Mouse (Mus musculus) ovary, postnatal 14 days (tissue): ENCODE measurements at regions not wholly inside any gene's neighbourhood (a gene's known extent, or its start where the extent isn't known, plus 50 kb on each side); places are given as distances from the start of the nearest gene placed in this dataset.

ENCODE experiments used
- DNase-seq: peaks from one replicate; pipeline ENCODE4 v3.0.0; 2022; ENCODE audit warnings: low spot score

- no peak for DNase-seq
These were observed 166.6 kb upstream of the Gm9747 start for GRCm38 (mm10) chr1:82066291-82066690.

DNA sequence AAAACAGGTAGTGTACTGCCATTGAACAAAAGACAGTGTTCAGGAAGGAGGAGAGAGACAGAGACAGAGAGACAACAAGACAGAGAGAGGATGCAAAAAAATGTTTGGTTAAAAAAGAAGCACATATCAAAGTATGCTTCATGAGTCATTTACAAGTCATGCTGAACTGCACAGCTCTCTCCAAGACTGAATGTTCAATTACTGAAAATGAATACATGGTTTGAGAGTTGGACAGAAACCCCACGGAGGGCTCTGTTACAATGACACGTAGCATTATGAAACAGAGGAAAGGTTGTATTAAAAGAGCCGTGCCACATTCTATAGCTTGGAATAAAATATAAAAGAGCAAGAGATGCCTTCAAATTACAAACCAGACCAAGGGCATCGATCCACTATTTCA lies 164.3 kb upstream of the Gm9747 start:
- DNase-seq = no peak

- no peak for DNase-seq
These were observed 162.5 kb upstream of the Gm9747 start for GRCm38 (mm10) chr1:82070181-82071109.

DNA sequence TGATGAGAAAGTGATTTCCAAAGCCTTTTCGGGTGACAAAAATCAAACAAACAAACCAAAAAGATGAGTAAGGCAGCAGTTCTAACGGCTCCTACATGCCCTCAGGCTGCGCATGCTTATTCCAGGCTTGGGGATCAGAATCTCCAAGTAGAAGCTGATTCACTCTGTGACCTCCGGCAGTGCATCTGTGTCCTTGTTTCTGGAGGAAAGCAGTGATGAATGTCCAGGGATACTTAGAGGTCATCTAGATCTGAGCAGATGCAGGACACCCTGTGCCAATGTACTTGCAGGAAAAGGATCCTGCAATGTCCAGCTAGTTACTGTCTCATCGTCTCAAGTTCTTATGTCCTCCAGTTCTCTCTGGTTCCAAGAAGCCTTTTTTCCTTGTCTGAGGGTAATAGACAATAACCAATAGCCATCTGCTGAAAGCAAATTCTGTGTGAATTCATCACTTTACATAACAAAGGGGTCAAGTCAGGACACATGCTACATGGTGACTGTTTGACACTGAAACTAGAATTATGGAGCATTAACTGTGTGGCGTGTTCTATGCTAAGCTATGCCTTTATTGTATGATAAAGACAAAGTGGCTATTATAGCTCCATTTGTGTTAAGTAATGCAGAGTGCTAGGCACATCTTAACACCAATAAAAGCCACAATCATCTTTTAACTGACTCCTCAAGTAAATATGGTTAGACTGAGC lies 143.6 kb upstream of the Gm9747 start:
- DNase-seq = no peak

- no peak for DNase-seq
These were observed 137.8 kb upstream of the Gm9747 start for GRCm38 (mm10) chr1:82095101-82095500.

- no peak for DNase-seq
These were observed 126.2 kb upstream of the Gm9747 start for GRCm38 (mm10) chr1:82106756-82107155.

DNA sequence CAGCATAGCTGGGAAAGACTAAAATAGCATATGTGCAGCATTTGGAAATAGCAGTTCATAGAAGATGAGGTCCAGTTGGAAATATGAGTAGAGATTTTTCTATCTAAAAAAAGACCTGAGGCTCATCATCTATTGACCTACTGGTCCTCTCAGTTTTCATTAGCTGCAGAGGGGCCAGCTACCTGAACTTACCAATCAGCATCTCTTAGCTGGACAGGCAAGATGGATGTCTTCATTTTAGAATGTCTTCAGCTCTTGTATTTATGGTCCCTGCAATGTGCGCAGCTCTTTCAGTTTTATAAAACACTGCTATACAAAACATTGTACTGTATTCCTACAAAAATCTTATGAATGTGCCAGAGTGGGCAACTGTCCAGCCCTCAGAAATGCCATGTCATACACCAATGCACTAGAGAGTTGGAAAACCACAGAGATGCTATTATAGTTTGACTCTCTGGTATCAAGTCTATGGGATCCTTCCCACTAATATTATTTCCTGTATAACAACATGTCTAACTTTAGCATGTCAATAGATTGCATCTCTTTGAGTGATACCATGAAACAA lies 122.8 kb upstream of the Gm9747 start:
- no peak for DNase-seq

DNA sequence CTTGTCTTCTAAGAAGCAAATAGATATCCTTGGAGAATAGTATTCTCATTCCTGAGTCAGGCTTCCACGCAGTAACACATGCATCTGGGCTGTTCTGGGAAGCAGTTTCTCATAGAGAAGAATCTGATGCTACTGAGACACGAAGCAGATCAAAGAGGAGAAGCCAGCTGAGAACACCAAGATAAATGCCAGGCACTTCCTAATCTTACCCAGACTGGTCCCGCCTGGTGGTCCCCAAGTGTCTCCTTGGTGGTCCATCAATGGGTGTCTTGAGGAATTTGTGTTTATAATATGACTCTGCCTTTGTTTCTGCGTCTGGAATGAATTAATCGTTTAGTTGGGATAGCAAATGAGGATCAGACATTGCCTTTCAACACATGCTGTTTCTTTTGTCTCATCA lies 120.5 kb upstream of the Gm9747 start:
- no peak for DNase-seq

- peak; percentile 9 for DNase-seq
These were observed 108.4 kb upstream of the Gm9747 start for GRCm38 (mm10) chr1:82124503-82124902.

- no peak for DNase-seq
These were observed 103.1 kb upstream of the Gm9747 start for GRCm38 (mm10) chr1:82129700-82130275.

DNA sequence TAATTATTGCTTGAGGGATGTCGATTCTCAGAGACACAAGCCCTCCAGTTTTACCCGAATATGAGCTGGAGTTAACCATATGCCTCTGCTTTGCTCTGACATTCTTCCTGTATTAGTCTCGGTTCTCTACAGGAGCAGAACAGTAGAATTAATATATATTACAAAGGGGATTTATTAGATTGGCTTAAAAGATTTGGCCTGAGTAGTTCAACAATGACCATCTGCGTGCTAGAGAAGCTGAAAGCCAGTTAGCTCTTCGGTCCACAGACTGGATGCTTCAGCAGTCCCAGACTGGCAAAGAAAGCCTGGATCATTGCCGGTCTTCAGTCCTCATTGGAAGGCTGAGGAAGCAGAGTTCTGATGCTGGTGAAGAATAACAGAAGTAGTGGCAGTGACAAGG lies 100.4 kb upstream of the Gm9747 start:
- no peak for DNase-seq

- no peak for DNase-seq
These were observed 98.0 kb upstream of the Gm9747 start for GRCm38 (mm10) chr1:82134938-82135337.

DNA sequence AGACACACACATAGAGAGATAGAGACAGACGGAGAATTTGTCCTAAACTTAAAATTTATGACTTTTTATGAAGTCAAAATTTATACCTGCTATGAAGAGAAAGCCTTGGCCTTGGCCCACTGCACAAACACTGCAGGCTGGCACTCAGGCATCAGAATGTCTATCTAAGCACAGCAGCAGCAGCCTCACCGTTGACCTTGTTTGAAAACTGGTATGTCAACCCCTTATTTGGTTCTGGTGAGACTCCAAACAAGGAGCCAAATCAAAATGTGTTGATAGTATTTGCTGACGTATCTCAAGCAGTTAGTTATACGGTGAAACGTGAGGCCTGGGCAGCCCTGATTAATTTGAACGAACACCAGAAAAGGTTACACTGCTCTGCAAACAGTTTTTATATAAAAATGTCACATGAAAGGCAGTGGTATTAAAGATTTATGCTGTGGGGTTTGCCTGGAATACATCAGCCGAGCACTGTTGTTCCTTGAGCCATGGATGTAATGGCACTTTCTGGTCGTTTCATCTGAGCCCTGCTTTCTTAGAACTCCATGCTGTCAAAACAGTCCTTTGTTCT lies 97.1 kb upstream of the Gm9747 start:
- no peak for DNase-seq

DNA sequence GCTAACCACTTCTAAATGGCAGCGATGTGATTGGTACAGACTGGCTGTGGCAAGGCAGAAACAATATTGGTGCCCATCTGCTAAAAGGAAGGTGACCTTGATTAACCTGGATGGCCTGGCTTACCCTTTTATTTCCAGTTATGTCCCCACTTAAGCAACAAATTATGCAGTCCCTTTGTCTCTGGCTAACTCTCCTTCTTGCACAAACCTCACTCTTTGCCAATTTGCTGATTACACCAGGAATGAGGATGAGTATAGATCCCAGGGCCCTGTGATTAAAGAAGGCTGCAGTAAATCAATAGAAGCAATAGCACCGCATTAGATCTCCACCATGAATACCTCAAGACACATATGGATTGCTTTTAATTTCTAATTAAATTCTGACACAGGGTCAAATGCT lies 87.7 kb upstream of the Gm9747 start:
- no peak for DNase-seq

DNA sequence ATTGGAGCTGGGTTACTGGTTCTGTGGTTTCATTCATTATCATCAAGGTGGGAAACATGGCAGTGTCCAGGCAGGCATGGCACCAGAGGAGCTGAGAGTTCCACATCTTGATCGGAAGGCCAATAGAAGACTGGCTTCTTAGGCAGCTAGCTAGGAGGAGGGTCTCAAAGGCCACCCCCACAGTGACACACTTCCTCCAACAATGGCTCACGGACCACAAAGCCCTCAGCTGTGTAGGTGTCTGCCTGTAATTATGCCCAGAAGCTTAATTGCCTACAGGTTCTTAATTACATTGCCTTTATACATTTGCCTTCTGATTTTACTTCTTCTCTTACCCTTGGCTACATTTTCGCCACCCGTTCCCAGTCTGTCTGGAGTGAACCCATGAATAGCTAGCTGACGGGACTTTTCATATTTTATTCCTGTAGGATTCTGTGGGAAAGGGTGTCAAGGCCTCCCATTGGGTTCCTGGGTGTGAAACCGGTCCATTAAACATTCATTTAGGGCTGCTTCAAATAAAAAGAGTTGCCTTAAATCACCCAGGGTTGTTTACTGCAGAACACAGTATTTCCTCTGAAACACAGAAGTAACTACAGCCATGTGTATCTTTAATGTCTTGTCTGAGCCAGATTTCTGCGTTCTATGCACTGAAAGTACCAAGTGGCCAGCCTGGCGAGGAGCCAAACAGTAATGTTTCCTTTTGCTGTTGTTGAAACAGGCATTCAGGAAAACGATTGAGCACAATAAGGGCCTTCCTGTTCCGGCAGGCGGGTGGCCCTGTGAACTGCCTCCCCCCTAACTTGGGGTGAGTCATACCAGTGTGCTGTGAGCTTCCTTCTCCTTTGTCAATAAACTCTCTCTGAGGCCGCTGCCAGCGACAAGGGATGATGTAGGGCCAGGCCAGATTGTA lies 82.4 kb upstream of the Gm9747 start:
- DNase-seq = peak; percentile 61

DNA sequence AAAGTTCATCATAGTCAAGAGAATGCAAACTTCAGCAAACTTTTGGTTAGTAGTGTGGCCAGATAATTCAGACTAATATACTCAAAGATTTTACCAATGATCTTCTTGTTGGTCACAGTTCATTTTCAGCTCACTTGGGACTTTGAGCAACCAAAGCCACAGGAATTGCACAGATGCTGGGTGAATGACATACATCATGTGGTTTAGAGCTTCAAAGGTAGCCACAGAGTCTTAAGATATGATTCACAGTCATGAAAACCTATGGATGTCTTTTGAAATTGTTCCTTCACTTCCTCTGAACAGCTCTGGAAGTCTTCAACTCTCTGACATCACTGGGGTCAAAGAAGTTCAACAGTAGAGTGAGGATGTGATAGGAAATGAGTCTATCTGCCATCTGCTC lies 77.0 kb upstream of the Gm9747 start:
- no peak for DNase-seq

GRCm38 (mm10) chr1:82157013-82157412 lies 75.9 kb upstream of the Gm9747 start:
- no peak for DNase-seq

GRCm38 (mm10) chr1:82158466-82158865 lies 74.4 kb upstream of the Gm9747 start:
- DNase-seq = no peak

GRCm38 (mm10) chr1:82159201-82159600 lies 73.7 kb upstream of the Gm9747 start:
- DNase-seq = no peak

- no peak for DNase-seq
These were observed 70.0 kb upstream of the Gm9747 start for GRCm38 (mm10) chr1:82162926-82163325.

DNA sequence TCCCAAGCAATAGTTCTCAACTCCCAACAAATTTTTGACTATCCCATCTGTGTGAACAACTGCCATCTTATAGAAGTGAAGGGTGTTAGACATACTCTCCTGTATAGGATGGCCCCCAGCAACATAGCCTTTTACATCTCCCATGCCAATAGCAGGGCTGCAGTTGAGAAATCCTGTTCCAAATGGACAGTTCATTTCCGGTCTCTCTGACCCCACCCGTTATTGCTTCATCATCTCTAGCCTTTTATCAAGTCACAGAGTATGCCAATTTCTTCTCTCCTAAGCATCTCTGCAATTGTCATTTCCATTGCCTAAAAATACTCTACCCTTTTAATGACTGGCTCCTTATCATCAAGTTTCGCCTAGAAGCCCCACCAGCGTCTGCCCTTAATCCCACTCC lies 64.8 kb upstream of the Gm9747 start:
- no peak for DNase-seq
